Comparison of ENCODE assay signal across 8 mouse cellular contexts in genomic region chr8:123254099-123254885, GRCm38 (mm10). TPM values are rescaled to one million over a fixed set of nuclear protein-coding genes. Genes with fewer than 3 reads are reported as not detected.
DNase-seq lines count a peak whose midpoint lies in the region; ATAC-seq and TF ChIP-seq lines count a peak whose summit lies in the region.

Gene Zfp276 (plus strand): TSS chr8:123254195.
Gene Vps9d1 (minus strand): TSS chr8:123254348.

- peak within 1 kb of the TSS; percentile 84 for H3K27ac ChIP-seq in heart, embryonic 12.5 days (ENCODE audit: poor library complexity, severe bottlenecking)
- peak within 1 kb of the TSS; percentile 65 for H3K27ac ChIP-seq in kidney, postnatal 0 days
- H3K27ac ChIP-seq in liver, embryonic 13.5 days = peak within 1 kb of the TSS; percentile 84
- peak within 1 kb of the TSS; percentile 82 for H3K27ac ChIP-seq in stomach, embryonic 15.5 days

- peak; percentile 57 for DNase-seq in brain, embryonic 18.5 days (ENCODE audit: low read depth, low spot score)
- DNase-seq in kidney, postnatal 0 days (ENCODE audit: low spot score) = peak; percentile 89
- DNase-seq in liver, embryonic 13.5 days = peak; percentile 76
- peak; percentile 90 for DNase-seq in neural tube, embryonic 10.5 days (ENCODE audit: extremely low spot score, low spot score)

- no peaks in the 10 kb centered on the region for H3K9me3 ChIP-seq in erythroblast, embryonic 14.5 days (ENCODE audit: control insufficient read depth, low read length)
- H3K9me3 ChIP-seq in heart, embryonic 12.5 days (replicated peaks) = no peaks in the 10 kb centered on the region
- H3K9me3 ChIP-seq in kidney, postnatal 0 days (replicated peaks; ENCODE audit: low read length) = no peaks in the 10 kb centered on the region
- no peaks in the 10 kb centered on the region for H3K9me3 ChIP-seq in liver, embryonic 13.5 days (replicated peaks)
- no peaks in the 10 kb centered on the region for H3K9me3 ChIP-seq in stomach, embryonic 15.5 days

- WGBS in heart, embryonic 12.5 days = under 1% methylated on average over 72 of the region's 99 CpGs
- WGBS in kidney, postnatal 0 days = under 1% methylated on average over 93 of the region's 99 CpGs
- under 1% methylated on average over 89 of the region's 99 CpGs for WGBS in liver, embryonic 13.5 days (ENCODE audit: insufficient replicate concordance)
- WGBS in stomach, embryonic 15.5 days = under 1% methylated on average over 70 of the region's 99 CpGs

- no peaks in the 10 kb centered on the region for H3K27me3 ChIP-seq in erythroblast, embryonic 14.5 days (ENCODE audit: control insufficient read depth)
- no peaks in the 10 kb centered on the region for H3K27me3 ChIP-seq in heart, embryonic 12.5 days (replicated peaks)
- no peaks in the 10 kb centered on the region for H3K27me3 ChIP-seq in kidney, postnatal 0 days (ENCODE audit: insufficient read depth, low read length)
- no peaks in the 10 kb centered on the region for H3K27me3 ChIP-seq in liver, embryonic 13.5 days
- no peaks in the 10 kb centered on the region for H3K27me3 ChIP-seq in stomach, embryonic 15.5 days (replicated peaks)

- peak; percentile 85 for ATAC-seq in CD4-positive, CD25-positive, alpha-beta regulatory T cell, adult 4 months
- peak; percentile 93 for ATAC-seq in heart, embryonic 12.5 days (ENCODE audit: insufficient number of reproducible peaks, low FRiP score)
- peak; percentile 95 for ATAC-seq in kidney, postnatal 0 days (replicated peaks; ENCODE audit: low FRiP score, low read depth)
- ATAC-seq in liver, embryonic 13.5 days (ENCODE audit: low read depth) = peak; percentile 96
- peak; percentile 95 for ATAC-seq in stomach, embryonic 15.5 days (ENCODE audit: insufficient read depth, low FRiP score, low read depth)

- H3K9ac ChIP-seq in heart, embryonic 12.5 days = peak within 1 kb of the TSS; percentile 97
- H3K9ac ChIP-seq in kidney, postnatal 0 days (ENCODE audit: low read depth, low read length) = peak within 1 kb of the TSS; percentile 83
- H3K9ac ChIP-seq in liver, embryonic 13.5 days = peak within 1 kb of the TSS; percentile 97
- H3K9ac ChIP-seq in stomach, embryonic 15.5 days = peak within 1 kb of the TSS; percentile 89

- peak within 1 kb of the TSS; percentile 83 for H3K4me3 ChIP-seq in erythroblast, embryonic 14.5 days (replicated peaks)
- peak within 1 kb of the TSS; percentile 91 for H3K4me3 ChIP-seq in heart, embryonic 12.5 days
- H3K4me3 ChIP-seq in kidney, postnatal 0 days (replicated peaks; ENCODE audit: low read depth, low read length) = peak within 1 kb of the TSS; percentile 86
- H3K4me3 ChIP-seq in liver, embryonic 13.5 days (replicated peaks) = peak within 1 kb of the TSS; percentile 97
- peak within 1 kb of the TSS; percentile 90 for H3K4me3 ChIP-seq in stomach, embryonic 15.5 days (replicated peaks)

- TF ChIP-seq CTCF in kidney, postnatal 0 days (IDR thresholded peaks at IDR 0.05; ENCODE audit: low read depth) = no peak

- peak within 1 kb of the TSS; percentile 90 for H3K4me2 ChIP-seq in heart, embryonic 12.5 days
- peak within 1 kb of the TSS; percentile 83 for H3K4me2 ChIP-seq in kidney, postnatal 0 days (ENCODE audit: low read length)
- peak within 1 kb of the TSS; percentile 96 for H3K4me2 ChIP-seq in liver, embryonic 13.5 days
- peak within 1 kb of the TSS; percentile 85 for H3K4me2 ChIP-seq in stomach, embryonic 15.5 days

- H3K36me3 ChIP-seq in erythroblast, embryonic 14.5 days (ENCODE audit: control insufficient read depth) = peaks cover 54% of the 10 kb centered on the region
- H3K36me3 ChIP-seq in heart, embryonic 12.5 days = peaks cover 58% of the 10 kb centered on the region
- peaks cover 31% of the 10 kb centered on the region for H3K36me3 ChIP-seq in kidney, postnatal 0 days (ENCODE audit: insufficient read depth, low read length)
- H3K36me3 ChIP-seq in liver, embryonic 13.5 days = peaks cover 54% of the 10 kb centered on the region
- H3K36me3 ChIP-seq in stomach, embryonic 15.5 days = peaks cover 34% of the 10 kb centered on the region

- H3K4me1 ChIP-seq in erythroblast, embryonic 14.5 days (ENCODE audit: control insufficient read depth) = peaks cover 40% of the 10 kb centered on the region
- H3K4me1 ChIP-seq in heart, embryonic 12.5 days (replicated peaks) = peaks cover 28% of the 10 kb centered on the region
- peaks cover 17% of the 10 kb centered on the region for H3K4me1 ChIP-seq in kidney, postnatal 0 days (replicated peaks; ENCODE audit: insufficient read depth, low read length)
- H3K4me1 ChIP-seq in liver, embryonic 13.5 days (replicated peaks) = peaks cover 28% of the 10 kb centered on the region
- peaks cover 23% of the 10 kb centered on the region for H3K4me1 ChIP-seq in stomach, embryonic 15.5 days

RNA-seq across cellular contexts. Expression of gene Zfp276, which starts in this region (rescaled TPM):
- polyA plus RNA-seq in CD4-positive, CD25-positive, alpha-beta regulatory T cell, adult 4 months (2017; shearing (Covaris generic)) = 1 to 10 TPM; 5.1 to 7.3 TPM
- 0.78 and 0.85 TPM in 2 replicates for polyA plus RNA-seq in erythroblast, embryonic 14.5 days (2012)
- 16.0 and 18.2 TPM in 2 replicates for polyA plus RNA-seq in heart, embryonic 12.5 days (2016; fragmentation: Nextera tagmentation; extraction: Ambion mirVana)
- 13.1 and 15.0 TPM in 2 replicates for polyA plus RNA-seq in kidney, postnatal 0 days (2015; fragmentation: Nextera tagmentation; extraction: Ambion mirVana)
- 6.3 and 7.1 TPM in 2 replicates for polyA plus RNA-seq in liver, embryonic 13.5 days (2015; fragmentation: Nextera tagmentation; extraction: Ambion mirVana)
- 19.8 and 21.0 TPM in 2 replicates for polyA plus RNA-seq in stomach, embryonic 15.5 days (2015; fragmentation: Nextera tagmentation; extraction: Ambion mirVana)

RNA-seq across cellular contexts. Expression of gene Vps9d1, which starts in this region (rescaled TPM):
- polyA plus RNA-seq in CD4-positive, CD25-positive, alpha-beta regulatory T cell, adult 4 months (2017; shearing (Covaris generic)) = 10 to 100 TPM in 1 of 2 experiments, 1 to 10 TPM in 1; 9.1 to 10.1 TPM
- 2.0 and 2.4 TPM in 2 replicates for polyA plus RNA-seq in erythroblast, embryonic 14.5 days (2012)
- polyA plus RNA-seq in heart, embryonic 12.5 days (2016; fragmentation: Nextera tagmentation; extraction: Ambion mirVana) = 19.5 and 20.0 TPM in 2 replicates
- 16.5 and 17.3 TPM in 2 replicates for polyA plus RNA-seq in kidney, postnatal 0 days (2015; fragmentation: Nextera tagmentation; extraction: Ambion mirVana)
- 4.0 and 4.4 TPM in 2 replicates for polyA plus RNA-seq in liver, embryonic 13.5 days (2015; fragmentation: Nextera tagmentation; extraction: Ambion mirVana)
- 20.5 and 22.5 TPM in 2 replicates for polyA plus RNA-seq in stomach, embryonic 15.5 days (2015; fragmentation: Nextera tagmentation; extraction: Ambion mirVana)

Comparison
In these comparisons a context has a peak if more than half of its experiments do, and no peak if none do; other contexts are left out.
1. Peak in every context shown above with its lines: DNase-seq, ATAC-seq, H3K4me3 ChIP-seq and H3K27ac ChIP-seq.